Mouse (Mus musculus): Measurements from ENCODE around the gene C3ar1. TPM values are rescaled to one million over a fixed set of nuclear protein-coding genes. Genes with fewer than 3 reads are reported as not detected.
A peak's percentile ranks its signal among the peaks of the same experiment; 100 is the strongest.

Gene C3ar1
- polyA plus RNA-seq, 1 experiment = 1.3 TPM

GRCm38 (mm10) chr6:122811771-122812600 is 44.0 kb downstream of the C3ar1 start:
- peak; percentile 83 for DNase-seq (ENCODE audit: low read depth)
- TF ChIP-seq CTCF (IDR thresholded peaks at IDR 0.05; ENCODE audit: borderline replicate concordance, extremely low read depth, insufficient read depth, insufficient read length) (no peak), POLR2A (IDR thresholded peaks at IDR 0.05; ENCODE audit: borderline replicate concordance, extremely low read depth, insufficient read depth, insufficient read length, poor library complexity, severe bottlenecking) (no peak)

- no peak for TF ChIP-seq CTCF (IDR thresholded peaks at IDR 0.05; ENCODE audit: borderline replicate concordance, extremely low read depth, insufficient read depth, insufficient read length)
- peak; percentile 54 for TF ChIP-seq POLR2A (IDR thresholded peaks at IDR 0.05; ENCODE audit: borderline replicate concordance, extremely low read depth, insufficient read depth, insufficient read length, poor library complexity, severe bottlenecking)
- peak; percentile 95 for DNase-seq (ENCODE audit: low read depth)
Measured at GRCm38 (mm10) chr6:122811280-122811652, 44.7 kb downstream of the C3ar1 start.

- TF ChIP-seq POLR2A (IDR thresholded peaks at IDR 0.05; ENCODE audit: borderline replicate concordance, extremely low read depth, insufficient read depth, insufficient read length, poor library complexity, severe bottlenecking) (peak; percentile 32; the same call in 1 of the 2 replicates), CTCF (IDR thresholded peaks at IDR 0.05; ENCODE audit: borderline replicate concordance, extremely low read depth, insufficient read depth, insufficient read length) (no peak)
- DNase-seq (ENCODE audit: low read depth) = peak; percentile 100
Measured at GRCm38 (mm10) chr6:122810615-122811279, 45.2 kb downstream of the C3ar1 start.

- TF ChIP-seq POLR2A (IDR thresholded peaks at IDR 0.05; ENCODE audit: borderline replicate concordance, extremely low read depth, insufficient read depth, insufficient read length, poor library complexity, severe bottlenecking) (no peak), CTCF (IDR thresholded peaks at IDR 0.05; ENCODE audit: borderline replicate concordance, extremely low read depth, insufficient read depth, insufficient read length) (no peak)
- DNase-seq (ENCODE audit: low read depth) = no peak
Measured at GRCm38 (mm10) chr6:122810022-122810614, 45.8 kb downstream of the C3ar1 start.

GRCm38 (mm10) chr6:122804418-122804817 is 51.5 kb downstream of the C3ar1 start:
- DNase-seq (ENCODE audit: low read depth) = peak; percentile 76
- TF ChIP-seq POLR2A (IDR thresholded peaks at IDR 0.05; ENCODE audit: borderline replicate concordance, extremely low read depth, insufficient read depth, insufficient read length, poor library complexity, severe bottlenecking) (no peak), CTCF (IDR thresholded peaks at IDR 0.05; ENCODE audit: borderline replicate concordance, extremely low read depth, insufficient read depth, insufficient read length) (peak; percentile 64; the same call in 1 of the 2 replicates)

GRCm38 (mm10) chr6:122801801-122802514 is 54.0 kb downstream of the C3ar1 start:
- DNase-seq (ENCODE audit: low read depth) = peak; percentile 71
- TF ChIP-seq CTCF (IDR thresholded peaks at IDR 0.05; ENCODE audit: borderline replicate concordance, extremely low read depth, insufficient read depth, insufficient read length) (no peak), POLR2A (IDR thresholded peaks at IDR 0.05; ENCODE audit: borderline replicate concordance, extremely low read depth, insufficient read depth, insufficient read length, poor library complexity, severe bottlenecking) (no peak)

GRCm38 (mm10) chr6:122801301-122801800 is 54.6 kb downstream of the C3ar1 start, which contains the start of gene Slc2a3:
Gene Slc2a3, minus strand, starts transcription at chr6:122801640.
- no peak for TF ChIP-seq CTCF (IDR thresholded peaks at IDR 0.05; ENCODE audit: borderline replicate concordance, extremely low read depth, insufficient read depth, insufficient read length)
- TF ChIP-seq POLR2A (IDR thresholded peaks at IDR 0.05; ENCODE audit: borderline replicate concordance, extremely low read depth, insufficient read depth, insufficient read length, poor library complexity, severe bottlenecking) = no peak

GRCm38 (mm10) chr6:122800640-122801300 is 55.2 kb downstream of the C3ar1 start:
- no peak for DNase-seq (ENCODE audit: low read depth)
- no peak for TF ChIP-seq POLR2A (IDR thresholded peaks at IDR 0.05; ENCODE audit: borderline replicate concordance, extremely low read depth, insufficient read depth, insufficient read length, poor library complexity, severe bottlenecking)
- no peak for TF ChIP-seq CTCF (IDR thresholded peaks at IDR 0.05; ENCODE audit: borderline replicate concordance, extremely low read depth, insufficient read depth, insufficient read length)

More at GRCm38 (mm10) chr6:122801301-122801800, 54.6 kb downstream of the C3ar1 start, which contains the start of gene Slc2a3:
- peak; percentile 62 for DNase-seq (ENCODE audit: low read depth)

Other genes with a start within 250 kb of the C3ar1 start
- gene Gdf3, start 246.1 kb downstream of the C3ar1 start, polyA plus RNA-seq (2012; rRNA removed) = not detected in 2 replicates
- gene Dppa3, start 229.8 kb downstream of the C3ar1 start, polyA plus RNA-seq (2012; rRNA removed) = not detected in 2 replicates
- 0.22 and 0.23 TPM in 2 replicates for gene Nanog, start 148.7 kb downstream of the C3ar1 start, polyA plus RNA-seq (2012; rRNA removed)
- 25.9 and 36.3 TPM in 2 replicates for gene Slc2a3, start 54.5 kb downstream of the C3ar1 start, polyA plus RNA-seq (2012; rRNA removed)
- gene Foxj2, start 36.2 kb downstream of the C3ar1 start, polyA plus RNA-seq (2012; rRNA removed) = 5.9 and 12.5 TPM in 2 replicates
- 74.3 and 84.2 TPM in 2 replicates for gene Necap1, start 18.3 kb upstream of the C3ar1 start, polyA plus RNA-seq (2012; rRNA removed)
- 0.90 and 1.2 TPM in 2 replicates for gene Clec4a1, start 65.7 kb upstream of the C3ar1 start, polyA plus RNA-seq (2012; rRNA removed)
- gene Clec4a3, start 96.4 kb upstream of the C3ar1 start, polyA plus RNA-seq (2012; rRNA removed) = 0.45 TPM in 1 of 2 replicates, not detected in the other
- gene Clec4a4, start 134.2 kb upstream of the C3ar1 start, polyA plus RNA-seq (2012; rRNA removed) = not detected in 2 replicates
- gene Clec4b1, start 193.8 kb upstream of the C3ar1 start, polyA plus RNA-seq (2012; rRNA removed) = not detected in 2 replicates

All from brain, embryonic 14.5 days (tissue).